Mouse (Mus musculus) embryo, embryonic 10.5 days (tissue): ENCODE results near the gene Aig1.
A peak's percentile ranks its signal among the peaks of the same experiment; 100 is the strongest.
"Not testable (repeated sequence)": the region's sequence is repeated elsewhere in the genome, so short reads cannot be mapped to it uniquely, and the experiment has no call there.

Experiments used
- DNase-seq: peaks from one replicate; pipeline ENCODE4 v3.0.0-alpha.2; 2015; ENCODE audit warnings: low spot score

Gene Aig1

GRCm38 (mm10) chr10:13868371-13869321 lies at the start of gene Aig1:
TSS of gene Aig1 (minus strand) at chr10:13868980.
- peak; percentile 70 for DNase-seq

DNA sequence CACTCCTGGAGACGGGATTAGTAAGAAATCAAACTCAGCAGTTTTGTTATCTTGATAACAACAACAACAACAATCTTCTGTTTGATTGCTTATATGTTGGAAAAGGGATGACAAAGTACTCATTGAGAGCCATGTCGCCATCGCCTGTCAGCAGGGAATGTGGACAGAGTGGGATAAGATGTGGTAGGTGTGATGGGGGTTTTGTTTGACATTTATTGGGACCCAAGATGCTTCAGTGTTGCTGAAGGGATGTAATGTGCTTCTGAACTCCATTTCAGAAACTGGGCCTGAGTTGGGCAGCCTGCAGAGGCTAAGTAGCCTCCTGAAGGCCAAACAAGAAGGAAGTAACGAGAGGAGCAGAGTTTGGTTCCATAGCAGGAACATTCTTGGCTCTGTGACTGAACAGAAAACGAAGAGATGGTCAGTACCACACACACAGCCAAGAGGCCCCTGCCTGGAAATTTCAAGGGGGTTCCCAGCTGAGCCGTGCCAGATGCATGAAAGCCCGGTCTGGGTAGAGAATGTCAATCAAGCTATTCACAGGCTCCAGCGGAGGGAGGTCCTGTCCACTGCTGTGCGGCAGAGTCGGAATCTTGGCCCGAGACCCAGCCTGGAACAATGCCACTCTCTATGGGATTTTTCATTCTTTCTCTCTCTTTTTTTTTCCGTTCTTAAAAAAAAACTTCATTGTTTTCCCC lies 48.0 kb upstream of the Aig1 start:
- DNase-seq: peak; percentile 66

DNA sequence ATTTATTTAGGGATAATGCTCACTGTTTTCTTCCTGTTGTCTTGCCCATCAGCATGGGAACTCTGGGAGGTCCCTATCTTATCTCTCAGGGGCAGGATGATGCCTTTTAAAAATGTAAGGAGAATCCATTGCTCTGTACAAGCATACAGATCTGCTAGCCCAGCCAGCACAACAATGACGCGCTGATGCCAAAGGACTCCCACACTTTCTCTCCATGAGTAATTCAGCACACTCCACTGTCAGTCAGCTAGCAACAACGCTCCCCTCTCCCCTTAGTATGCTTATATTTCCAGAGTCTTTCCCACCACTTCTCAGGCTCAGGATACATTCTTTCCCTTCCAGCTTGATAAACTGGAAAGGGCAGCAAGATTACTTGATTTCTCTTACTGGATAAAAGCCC lies 46.4 kb upstream of the Aig1 start:
- DNase-seq: no peak

- DNase-seq: peak; percentile 5
Measured at GRCm38 (mm10) chr10:13913689-13914088, 44.9 kb upstream of the Aig1 start.

- DNase-seq: no peak
Measured at GRCm38 (mm10) chr10:13906261-13906741, 37.5 kb upstream of the Aig1 start.

DNA sequence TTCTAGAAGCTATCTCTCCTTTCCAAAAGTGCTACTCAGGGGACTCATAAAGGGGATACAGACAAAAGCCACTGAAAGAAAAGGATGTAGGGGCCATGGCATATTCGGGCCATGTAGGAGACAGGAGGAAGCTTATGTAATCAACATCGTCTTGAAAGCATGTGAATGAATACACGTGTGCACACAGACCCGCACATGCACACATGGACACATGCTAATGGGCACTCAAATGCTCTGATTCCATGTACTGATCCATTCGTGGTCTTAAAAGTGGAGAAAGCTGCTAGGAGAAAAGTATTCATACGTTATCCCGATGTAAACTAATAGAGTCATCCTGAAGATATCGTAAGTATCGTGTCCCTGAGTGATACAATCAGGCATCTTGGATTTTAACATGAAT lies 36.8 kb upstream of the Aig1 start:
- no peak for DNase-seq

DNA sequence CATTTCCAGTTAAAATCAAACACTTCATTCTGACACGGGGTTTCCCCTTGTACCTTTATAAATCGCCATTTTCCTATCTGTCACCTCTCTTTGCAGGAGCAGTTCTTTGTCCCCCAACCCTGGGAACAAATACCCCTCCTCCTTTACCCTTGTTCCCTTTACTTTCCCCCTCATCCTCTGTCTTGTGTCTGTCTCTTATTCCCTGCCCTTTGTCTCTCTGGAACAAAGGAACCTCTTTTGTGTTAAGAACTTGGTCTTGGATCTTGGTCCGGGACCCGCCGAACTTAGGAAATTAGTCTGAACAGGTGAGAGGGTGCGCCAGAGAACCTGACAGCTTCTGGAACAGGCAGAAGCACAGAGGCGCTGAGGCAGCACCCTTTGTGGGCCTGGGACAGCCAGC lies 24.0 kb upstream of the Aig1 start:
- DNase-seq: not testable (repeated sequence)

DNA sequence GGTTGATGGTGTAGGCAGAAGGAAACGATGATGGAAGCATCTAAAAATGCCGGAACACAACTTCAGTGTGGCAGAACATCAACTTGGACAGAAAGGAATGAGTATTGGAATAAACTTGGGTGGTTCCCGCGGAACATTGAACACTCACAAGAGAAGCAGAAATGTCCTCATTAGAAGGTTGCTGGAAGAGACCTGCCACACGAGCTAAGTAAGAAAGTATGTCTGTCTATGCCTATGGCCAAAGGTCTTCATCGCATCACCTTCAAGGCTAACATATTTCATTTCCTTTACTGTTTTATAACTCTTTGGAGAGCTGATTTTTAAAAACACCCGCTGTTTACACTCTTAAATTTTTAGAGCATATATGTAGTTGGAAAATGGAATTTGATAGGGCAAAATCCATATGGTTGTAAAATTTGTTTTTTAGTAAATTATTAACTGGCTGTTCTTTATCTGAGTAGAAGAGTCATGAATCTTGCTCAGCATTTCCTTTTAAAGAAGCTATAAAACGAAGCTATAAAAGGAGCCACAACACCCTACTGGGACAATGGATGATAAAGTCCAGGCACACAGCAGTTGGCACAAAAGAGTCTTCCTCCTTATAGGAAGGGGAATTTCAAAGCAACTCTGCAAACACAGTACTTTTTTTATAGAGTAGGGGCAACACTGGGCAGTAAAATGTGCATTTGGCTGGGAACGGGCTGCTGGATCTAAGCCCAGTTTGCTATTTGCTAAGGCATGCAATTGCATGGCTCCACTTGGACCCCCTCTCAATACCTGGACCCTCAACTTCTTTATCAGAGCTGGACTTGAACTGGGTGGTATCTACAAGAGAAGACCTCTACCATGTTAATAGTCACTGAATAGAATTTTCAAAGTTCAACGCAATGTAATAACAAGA lies 14.4 kb upstream of the Aig1 start:
- DNase-seq: no peak

- no peak for DNase-seq
Measured at GRCm38 (mm10) chr10:13882490-13882889, 13.7 kb upstream of the Aig1 start.

DNA sequence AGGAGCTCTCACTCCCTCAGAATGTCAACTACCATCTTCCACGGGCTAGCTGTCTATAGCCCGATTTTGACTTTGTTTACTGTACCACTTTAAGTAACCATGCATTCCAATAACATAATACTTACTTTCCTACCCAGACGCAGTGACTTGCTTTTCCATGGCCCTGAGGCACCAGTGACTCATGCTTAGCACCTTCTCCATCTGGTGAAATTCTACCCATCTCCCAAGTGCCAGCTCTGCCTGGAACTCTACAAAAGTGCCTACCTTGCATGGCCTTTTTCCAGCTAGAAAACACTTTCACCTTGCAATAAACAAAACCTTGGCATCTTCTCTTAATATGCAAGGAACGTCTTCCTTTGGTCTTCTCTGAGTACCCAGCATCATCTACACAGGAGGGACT lies 9.9 kb upstream of the Aig1 start:
- DNase-seq: no peak

DNA sequence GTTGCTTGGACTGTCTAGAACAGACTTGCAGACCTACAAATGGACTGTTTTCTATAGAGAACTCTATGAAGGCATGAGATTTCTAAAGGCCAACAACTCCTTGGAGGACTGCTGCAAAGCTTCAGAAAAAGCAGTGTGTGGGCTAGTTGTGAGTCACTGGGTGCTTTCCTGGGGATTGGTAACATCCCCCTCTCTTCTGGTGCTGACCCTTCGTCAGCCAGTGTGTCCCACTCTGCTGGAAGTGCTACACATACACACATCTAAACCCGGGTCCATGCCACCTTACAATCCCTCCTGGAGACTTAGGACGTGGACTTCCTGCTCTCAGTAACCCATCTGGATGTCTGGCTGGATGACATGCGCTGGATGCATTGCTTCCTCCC lies 6.2 kb upstream of the Aig1 start:
- DNase-seq: no peak

GRCm38 (mm10) chr10:13874301-13875037 lies 5.7 kb upstream of the Aig1 start:
- DNase-seq: no peak

GRCm38 (mm10) chr10:13870531-13870930 lies 1.8 kb upstream of the Aig1 start:
- DNase-seq: no peak

DNA sequence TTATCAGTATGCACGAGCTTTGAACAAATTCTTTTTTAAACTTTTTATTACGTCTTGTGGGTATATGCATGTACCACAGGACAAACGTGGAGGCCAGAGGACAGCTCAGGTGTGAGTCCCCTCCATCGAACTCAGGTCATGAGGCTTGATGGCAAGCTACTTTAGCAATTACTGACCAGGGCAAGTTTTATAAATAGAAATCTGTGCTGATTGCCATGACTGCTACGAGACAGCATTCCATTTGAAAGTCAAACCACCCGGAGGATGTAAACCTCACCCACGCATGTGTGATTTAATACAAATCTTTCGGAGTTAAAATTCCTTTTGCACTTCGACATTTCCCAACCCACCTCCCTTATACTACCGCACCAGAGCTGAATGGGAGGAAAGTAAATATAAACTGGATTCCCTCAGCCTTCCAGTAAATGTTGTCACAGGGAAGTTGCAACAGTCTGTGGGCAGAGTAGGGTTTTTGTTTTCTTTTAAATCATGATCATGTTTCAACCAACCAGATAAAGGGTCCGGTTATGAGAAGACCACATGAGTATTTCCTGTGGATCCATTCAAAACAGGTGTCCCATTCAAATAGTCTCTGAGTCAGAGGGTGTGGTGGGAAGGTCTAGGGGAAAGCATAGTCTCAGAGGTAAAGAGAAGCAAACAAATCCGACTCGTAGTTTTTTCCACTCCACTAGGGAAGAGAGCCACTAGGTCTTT lies 699 bp upstream of the Aig1 start:
- no peak for DNase-seq

GRCm38 (mm10) chr10:13866391-13866790 lies 2.4 kb downstream of the Aig1 start:
- no peak for DNase-seq

DNA sequence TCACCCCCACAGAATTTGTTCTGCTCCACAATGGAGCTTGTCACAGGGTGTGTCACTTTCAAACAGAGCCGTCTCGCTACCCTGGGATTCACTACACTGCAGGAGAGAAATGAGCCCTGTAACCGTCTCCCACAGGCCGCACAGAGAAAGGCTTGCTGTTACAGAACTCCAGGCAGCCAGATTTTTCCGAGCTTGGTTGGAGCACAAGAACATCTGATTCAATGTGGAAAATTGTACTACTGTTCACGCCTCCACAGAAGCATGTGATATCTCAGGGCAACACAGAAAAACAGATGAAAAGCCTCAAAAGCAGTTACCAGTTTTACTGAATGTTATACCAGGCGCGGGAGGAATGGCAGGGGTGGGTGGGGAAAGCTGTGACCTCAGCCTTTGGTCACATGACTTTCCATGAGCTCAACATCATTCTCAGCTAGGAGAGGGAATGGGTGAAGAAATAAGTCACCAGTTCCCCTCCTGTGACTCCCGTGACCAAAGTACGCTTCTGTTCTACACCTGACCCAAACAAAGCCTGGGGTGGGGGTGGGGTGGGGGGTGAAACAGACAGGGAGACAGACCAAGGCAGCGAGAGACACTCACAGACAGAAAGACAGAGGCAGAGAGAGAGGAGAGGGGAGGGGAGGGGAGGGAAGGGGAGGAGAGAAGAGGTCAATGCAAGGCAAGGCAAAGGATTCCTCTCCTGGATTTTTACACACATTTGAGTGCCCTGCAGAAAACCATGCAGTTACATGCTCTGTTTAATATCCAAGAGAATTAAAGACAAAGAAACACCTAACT lies 7.5 kb downstream of the Aig1 start:
- peak; percentile 75 for DNase-seq

- no peak for DNase-seq
Measured at GRCm38 (mm10) chr10:13856438-13856837, 12.3 kb downstream of the Aig1 start.

- no peak for DNase-seq
Measured at GRCm38 (mm10) chr10:13855969-13856368, 12.8 kb downstream of the Aig1 start.

DNA sequence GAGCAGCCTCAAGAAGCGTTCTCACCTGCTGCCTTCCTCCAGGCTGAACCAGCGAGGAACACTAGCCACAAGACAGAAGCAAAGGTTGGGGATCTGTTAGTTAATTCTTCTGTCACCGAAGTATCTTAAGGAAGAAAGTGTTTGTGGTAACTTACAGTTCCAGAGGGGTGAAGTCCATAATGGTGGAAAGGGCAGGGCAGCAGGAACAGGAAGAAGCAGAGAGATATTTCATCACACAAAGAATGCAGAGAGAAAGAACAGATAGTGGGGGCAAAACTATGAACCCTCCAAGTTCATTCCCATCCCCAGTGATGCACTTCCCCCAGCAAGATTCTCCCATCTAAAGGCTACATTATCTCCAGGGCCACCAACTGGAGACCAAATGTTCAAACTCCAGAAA lies 13.7 kb downstream of the Aig1 start:
- DNase-seq: no peak

DNA sequence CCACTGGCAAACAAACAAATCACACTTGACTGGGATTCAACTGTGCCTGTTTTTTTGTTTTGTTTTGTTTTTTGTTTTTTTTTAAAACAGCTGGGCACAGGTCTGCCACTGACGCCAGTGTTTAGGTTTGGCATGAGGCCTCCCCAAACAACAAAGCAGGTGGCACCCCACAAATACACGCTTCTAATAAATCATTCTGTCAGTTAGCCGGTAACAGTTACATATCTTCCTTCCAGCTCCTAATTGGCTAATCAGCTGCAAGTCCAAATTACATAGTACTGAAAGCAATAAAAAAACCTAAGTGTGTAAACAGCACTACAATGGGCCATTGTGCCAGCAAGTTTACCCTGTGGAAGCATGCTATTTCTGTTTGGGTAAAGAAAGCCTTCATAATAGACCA lies 18.7 kb downstream of the Aig1 start:
- DNase-seq: no peak
